In the genomic region with DNA sequence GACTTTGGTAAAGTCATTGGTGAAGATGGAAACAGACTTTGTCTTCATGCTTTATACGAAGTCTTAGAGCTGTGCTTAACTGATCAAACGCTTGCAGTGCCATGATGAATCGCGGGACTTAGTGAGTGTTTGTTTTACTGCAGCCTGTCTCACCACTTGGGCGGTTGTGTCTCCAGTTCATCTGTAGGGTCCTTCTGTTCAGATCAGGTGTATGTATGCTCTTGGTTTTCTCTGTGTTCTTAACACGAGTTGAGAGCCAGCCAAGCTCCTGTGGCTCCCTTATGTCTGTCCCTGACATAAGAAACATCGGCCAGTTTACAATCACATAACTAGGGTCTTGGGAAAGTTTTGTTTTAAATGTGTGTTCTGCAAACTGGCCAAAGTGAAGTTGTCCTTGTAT, we compare ENCODE assay signal across 24 mouse cellular contexts. TPM values are rescaled to one million over a fixed set of nuclear protein-coding genes. Genes with fewer than 3 reads are reported as not detected.
A peak's percentile ranks its signal among the peaks of the same experiment; 100 is the strongest.
DNase-seq lines count a peak whose midpoint lies in the region; ATAC-seq and TF ChIP-seq lines count a peak whose summit lies in the region.
"Had no signal": no experiment of that assay in that cellular context is flagged by ENCODE, and none has a peak within 500 bp of the region (broad histone marks: within the 10 kb centered on the region; RNA-seq: fewer than 3 reads in every experiment).

No protein-coding gene starts in this region.

- peaks cover 44% of the 10 kb centered on the region for H3K4me1 ChIP-seq in heart, embryonic 10.5 days
- H3K4me1 ChIP-seq in heart, embryonic 13.5 days: peaks cover 42% of the 10 kb centered on the region
- peaks cover 10% of the 10 kb centered on the region for H3K4me1 ChIP-seq in heart, embryonic 16.5 days (ENCODE audit: control insufficient read depth, insufficient read depth, low read length)
- H3K4me1 ChIP-seq in hindbrain, embryonic 10.5 days (replicated peaks): peaks cover 29% of the 10 kb centered on the region

- peak overlapping the region; percentile 75 for H3K4me2 ChIP-seq in heart, embryonic 13.5 days
- peak overlapping the region; percentile 66 for H3K4me2 ChIP-seq in heart, embryonic 16.5 days (ENCODE audit: low read depth, low read length)
- H3K4me2 ChIP-seq: forebrain, embryonic 13.5 days; hindbrain, embryonic 14.5 days had no signal

- peak overlapping the region; percentile 88 for H3K4me3 ChIP-seq in gastrocnemius, adult 2 months
- peak overlapping the region; percentile 87 for H3K4me3 ChIP-seq in heart, embryonic 10.5 days
- H3K4me3 ChIP-seq in heart, embryonic 13.5 days: peak overlapping the region; percentile 74
- peak overlapping the region; percentile 43 for H3K4me3 ChIP-seq in heart, embryonic 16.5 days (ENCODE audit: low read length)
- no peak overlapping the region for H3K4me3 ChIP-seq in hindbrain, embryonic 10.5 days
- H3K4me3 ChIP-seq: forebrain, embryonic 10.5 days; forebrain, embryonic 13.5 days had no signal

- 65% methylated on average over 7 of the region's 7 CpGs for WGBS in heart, embryonic 10.5 days
- 52% methylated on average over 7 of the region's 7 CpGs for WGBS in heart, embryonic 13.5 days
- 45% methylated on average over 7 of the region's 7 CpGs for WGBS in heart, embryonic 16.5 days
- WGBS in hindbrain, embryonic 10.5 days: 89% methylated on average over 7 of the region's 7 CpGs

- peak overlapping the region; percentile 79 for H3K9ac ChIP-seq in heart, embryonic 13.5 days
- H3K9ac ChIP-seq in heart, embryonic 16.5 days (ENCODE audit: low read length): peak overlapping the region; percentile 72
- H3K9ac ChIP-seq: forebrain, embryonic 13.5 days; hindbrain, embryonic 14.5 days had no signal

- no peak for TF ChIP-seq CTCF in gastrocnemius, adult 2 months (IDR thresholded peaks at IDR 0.05)

- ATAC-seq in heart, embryonic 13.5 days (ENCODE audit: extremely low read depth, insufficient number of reproducible peaks, low FRiP score, low TSS enrichment): no peak
- ATAC-seq in heart, embryonic 16.5 days (replicated peaks; ENCODE audit: extremely low read depth, insufficient read depth, low FRiP score): no peak
- ATAC-seq: activated CD4-positive, CD25-positive, alpha-beta regulatory T cell, adult 4 months; forebrain, embryonic 13.5 days; forebrain, embryonic 16.5 days; hindbrain, postnatal 0 days; inflammation-experienced regulatory T-cells, adult 6 months; intestine, embryonic 16.5 days had no signal

- H3K27me3 ChIP-seq in heart, embryonic 10.5 days (ENCODE audit: insufficient read depth, poor library complexity, severe bottlenecking): peaks cover 26% of the 10 kb centered on the region
- peaks cover 32% of the 10 kb centered on the region for H3K27me3 ChIP-seq in heart, embryonic 13.5 days (replicated peaks)
- peaks cover 5% of the 10 kb centered on the region for H3K27me3 ChIP-seq in heart, embryonic 16.5 days (ENCODE audit: control insufficient read depth, insufficient read depth, low read length)
- H3K27me3 ChIP-seq in hindbrain, embryonic 10.5 days (ENCODE audit: insufficient read depth, poor library complexity, severe bottlenecking): peaks cover 58% of the 10 kb centered on the region

- H3K9me3 ChIP-seq in heart, embryonic 10.5 days: no peaks in the 10 kb centered on the region
- H3K9me3 ChIP-seq in heart, embryonic 13.5 days: no peaks in the 10 kb centered on the region
- H3K9me3 ChIP-seq in heart, embryonic 16.5 days (replicated peaks; ENCODE audit: control insufficient read depth, low read length): no peaks in the 10 kb centered on the region
- H3K9me3 ChIP-seq in hindbrain, embryonic 10.5 days: no peaks in the 10 kb centered on the region
- H3K9me3 ChIP-seq: forebrain, embryonic 10.5 days; forebrain, embryonic 13.5 days had no signal

- H3K36me3 ChIP-seq in heart, embryonic 10.5 days: peaks cover 2% of the 10 kb centered on the region; the same call in 1 of the 2 replicates
- H3K36me3 ChIP-seq in heart, embryonic 13.5 days: no peaks in the 10 kb centered on the region
- H3K36me3 ChIP-seq in heart, embryonic 16.5 days (ENCODE audit: control insufficient read depth, insufficient read depth): no peaks in the 10 kb centered on the region
- no peaks in the 10 kb centered on the region for H3K36me3 ChIP-seq in hindbrain, embryonic 10.5 days
- H3K36me3 ChIP-seq: forebrain, embryonic 10.5 days had no signal

- H3K27ac ChIP-seq in gastrocnemius, adult 2 months: peak overlapping the region; percentile 93
- H3K27ac ChIP-seq in heart, embryonic 10.5 days: peak overlapping the region; percentile 97
- peak overlapping the region; percentile 73 for H3K27ac ChIP-seq in heart, embryonic 13.5 days (replicated peaks)
- H3K27ac ChIP-seq in heart, embryonic 16.5 days (ENCODE audit: low read length): peak overlapping the region; percentile 49
- H3K27ac ChIP-seq in hindbrain, embryonic 10.5 days: no peak overlapping the region
- H3K27ac ChIP-seq: forebrain, embryonic 10.5 days; forebrain, embryonic 13.5 days; hindbrain, embryonic 14.5 days; hindbrain, postnatal 0 days had no signal

- intact Hi-C loops in gastrocnemius, adult 2 months (cut with DNase I): no loop called here
- intact Hi-C loops in gastrocnemius, postnatal 14 days (cut with DNase I; ENCODE audit: low total_unique reads): no loop called here

- no peak for DNase-seq in gastrocnemius, adult 2 months
- no peak for DNase-seq in gastrocnemius, postnatal 14 days
- peak; percentile 66 for DNase-seq in heart, embryonic 10.5 days (ENCODE audit: low spot score)
- no peak for DNase-seq in heart, postnatal 4 days
- no peak for DNase-seq in heart, adult 8-10 months (ENCODE audit: low spot score)
- DNase-seq in hindbrain, embryonic 10.5 days (ENCODE audit: low spot score): no peak
- DNase-seq: adrenal gland, adult 8-10 months; adrenal gland, postnatal 25 days; cerebellum, adult 18-20 months; cerebellum, adult 9-10 months; cerebellum, postnatal 14 days; gastrocnemius, postnatal 25 days; kidney, adult 18-20 months; kidney, adult 9 months had no signal

RNA-seq across cellular contexts. Expression of a gene that starts 2.9 kb away (rescaled TPM):
- 10 to 100 TPM; 72.6 to 73.2 TPM for total RNA-seq in gastrocnemius, adult 2 months (2021)
- total RNA-seq in gastrocnemius, postnatal 14 days (2021): 10 to 100 TPM; 61.5 to 72.2 TPM
- 18.3 and 34.7 TPM in 2 replicates for polyA plus RNA-seq in heart, embryonic 10.5 days (2016; fragmentation: Nextera tagmentation; extraction: Ambion mirVana)
- 100 to 1,000 TPM; 265 to 287 TPM for total RNA-seq in heart, postnatal 4 days (2021)
- 33.1 and 36.3 TPM in 2 replicates for polyA plus RNA-seq in heart, embryonic 13.5 days (2015; fragmentation: Nextera tagmentation; extraction: Ambion mirVana)
- 100 to 1,000 TPM; 232 to 257 (median 245) TPM for total RNA-seq in heart, adult 8-10 months (2022)
- polyA plus RNA-seq in heart, embryonic 16.5 days (2015; fragmentation: Nextera tagmentation; extraction: Ambion mirVana): 48.1 and 50.7 TPM in 2 replicates
- 0.42 and 1.1 TPM in 2 replicates for polyA plus RNA-seq in hindbrain, embryonic 10.5 days (2016; fragmentation: Nextera tagmentation; extraction: Ambion mirVana)
